Mouse (Mus musculus): ENCODE results near the gene Lrrc18. TPM values are rescaled to one million over a fixed set of nuclear protein-coding genes. Genes with fewer than 3 reads are reported as not detected.

Lrrc18 gene
- polyA plus RNA-seq, 1 experiment from 2014 or later, result 0.03 TPM

GRCm38 (mm10) chr14:33058881-33059660 is 67.9 kb downstream of the Lrrc18 start:
- H3K4me2 ChIP-seq, result no peak overlapping the region
- 81% methylated on average over 7 of the region's 7 CpGs for WGBS (ENCODE audit: insufficient replicate concordance)
- DNase-seq (no peak), ATAC-seq (ENCODE audit: low read depth) (no peak)
- no peak overlapping the region for H3K4me3 ChIP-seq (replicated peaks)
- no peaks in the 10 kb centered on the region for H3K27me3 ChIP-seq
- no peaks in the 10 kb centered on the region for H3K9me3 ChIP-seq (replicated peaks)
- no peaks in the 10 kb centered on the region for H3K36me3 ChIP-seq
- no peaks in the 10 kb centered on the region for H3K4me1 ChIP-seq (replicated peaks)
- H3K27ac ChIP-seq, result no peak overlapping the region
- H3K9ac ChIP-seq, result no peak overlapping the region

- H3K4me2 ChIP-seq, result no peak overlapping the region
- no peak for DNase-seq
- H3K4me3 ChIP-seq (replicated peaks), result no peak overlapping the region
- WGBS (ENCODE audit: insufficient replicate concordance), result 72% methylated on average over 5 of the region's 5 CpGs
- no peaks in the 10 kb centered on the region for H3K4me1 ChIP-seq (replicated peaks)
- no peak overlapping the region for H3K9ac ChIP-seq
- H3K27me3 ChIP-seq, result no peaks in the 10 kb centered on the region
- H3K27ac ChIP-seq, result no peak overlapping the region
- no peak for ATAC-seq (ENCODE audit: low read depth)
- H3K9me3 ChIP-seq (replicated peaks), result no peaks in the 10 kb centered on the region
- H3K36me3 ChIP-seq, result no peaks in the 10 kb centered on the region
These were observed 71.8 kb downstream of the Lrrc18 start for GRCm38 (mm10) chr14:33062996-33063395.

Other genes starting within 250 kb of the Lrrc18 start
- 1.2 and 1.3 TPM in 2 replicates for gene Tmem273, start 205.4 kb upstream of the Lrrc18 start, polyA plus RNA-seq (2015; fragmentation: Nextera tagmentation; extraction: Ambion mirVana)
- not detected in 2 replicates for gene Fam170b, start 157.4 kb upstream of the Lrrc18 start, polyA plus RNA-seq (2015; fragmentation: Nextera tagmentation; extraction: Ambion mirVana)
- 4.1 and 4.2 TPM in 2 replicates for gene Vstm4, start 134.6 kb upstream of the Lrrc18 start, polyA plus RNA-seq (2015; fragmentation: Nextera tagmentation; extraction: Ambion mirVana)
- gene Wdfy4, start 194.1 kb downstream of the Lrrc18 start, polyA plus RNA-seq (2015; fragmentation: Nextera tagmentation; extraction: Ambion mirVana), result 0.87 and 0.88 TPM in 2 replicates
- gene Arhgap22, start 222.6 kb downstream of the Lrrc18 start, polyA plus RNA-seq (2015; fragmentation: Nextera tagmentation; extraction: Ambion mirVana), result 2.8 and 3.6 TPM in 2 replicates